Mouse (Mus musculus) embryonic facial prominence, embryonic 15.5 days (tissue): ENCODE measurements around the gene Gstm5. TPM values are rescaled to one million over a fixed set of nuclear protein-coding genes. Genes with fewer than 3 reads are reported as not detected.
A peak's percentile ranks its signal among the peaks of the same experiment; 100 is the strongest.

Source experiments
- ATAC-seq: fragments of 200-750 bp; cut with Nextera tagmentation; 2 replicates; pipeline ENCODE4 v1.8.0; 2017; ENCODE audit warnings: low read depth, moderate TSS enrichment; ENCODE audit not compliant: insufficient number of reproducible peaks, low FRiP score, low TSS enrichment
- H3K27ac ChIP-seq: fragments of 300-500 bp; sonication (generic); replicated peaks from 2 replicates; pipeline ENCODE4 v1.5.1; 2015; ENCODE audit warnings: mild to moderate bottlenecking, inconsistent platforms
- H3K27me3 ChIP-seq: fragments of 300-500 bp; sonication (generic); 2 replicates; pipeline ENCODE4 v1.6.1; 2015; ENCODE audit warnings: inconsistent platforms
- H3K36me3 ChIP-seq: fragments of 300-500 bp; sonication (generic); 2 replicates; pipeline ENCODE4 v1.6.1; 2015; ENCODE audit warnings: mild to moderate bottlenecking, inconsistent platforms
- H3K4me1 ChIP-seq: fragments of 300-500 bp; sonication (generic); 2 replicates; pipeline ENCODE4 v1.6.1; 2015; ENCODE audit warnings: inconsistent platforms
- H3K4me2 ChIP-seq: fragments of 300-500 bp; sonication (generic); replicated peaks from 2 replicates; pipeline ENCODE4 v1.6.1; 2015; ENCODE audit warnings: mild to moderate bottlenecking, inconsistent platforms
- H3K4me3 ChIP-seq: fragments of 300-500 bp; sonication (generic); replicated peaks from 2 replicates; pipeline ENCODE4 v1.5.1; 2015; ENCODE audit warnings: mild to moderate bottlenecking, inconsistent platforms
- H3K9ac ChIP-seq: fragments of 300-500 bp; sonication (generic); 2 replicates; pipeline ENCODE4 v1.6.1; 2015; ENCODE audit warnings: inconsistent platforms
- H3K9me3 ChIP-seq: fragments of 300-500 bp; sonication (generic); replicated peaks from 2 replicates; pipeline ENCODE4 v1.6.1; 2016; ENCODE audit warnings: inconsistent platforms
- whole genome bisulfite sequencing: fragments of 180-500 bp; shearing (Covaris S2); methylation state at CpG from one replicate; pipeline ENCODE4 v1.1.7; 2015; 5-methylcytosine and 5-hydroxymethylcytosine counted together
- polyA plus RNA-seq: library from polyadenylated mRNA; unstranded; fragments of >200 nt; fragmentation: Nextera tagmentation; extraction: Ambion mirVana; gene quantifications from 2 replicates; pipeline ENCODE4 v1.2.1, GENCODE M21; 2015

Gene Gstm5
- polyA plus RNA-seq, 1 experiment from 2014 or later = 231 TPM

GRCm38 (mm10) chr3:107935888-107936287 lies 40.3 kb downstream of the Gstm5 start:
- 64% methylated on average over 3 of the region's 3 CpGs for WGBS
- no peaks in the 10 kb centered on the region for H3K9me3 ChIP-seq
- H3K36me3 ChIP-seq = no peaks in the 10 kb centered on the region
- no peaks in the 10 kb centered on the region for H3K27me3 ChIP-seq
- peaks cover 11% of the 10 kb centered on the region; the same call in 1 of the 2 replicates for H3K4me1 ChIP-seq
- H3K27ac ChIP-seq = no peak overlapping the region
- ATAC-seq = no peak
- no peak overlapping the region for H3K4me3 ChIP-seq
- no peak overlapping the region for H3K4me2 ChIP-seq
- no peak overlapping the region for H3K9ac ChIP-seq

GRCm38 (mm10) chr3:107939403-107939802 lies 43.8 kb downstream of the Gstm5 start:
- no peaks in the 10 kb centered on the region for H3K9me3 ChIP-seq
- H3K4me3 ChIP-seq = no peak overlapping the region
- H3K27ac ChIP-seq = no peak overlapping the region
- H3K4me1 ChIP-seq = peaks cover 5% of the 10 kb centered on the region; the same call in 1 of the 2 replicates
- ATAC-seq = peak; percentile 51; the same call in 1 of the 2 replicates
- WGBS = 36% methylated on average over 3 of the region's 3 CpGs
- H3K4me2 ChIP-seq = no peak overlapping the region
- no peaks in the 10 kb centered on the region for H3K27me3 ChIP-seq
- no peak overlapping the region for H3K9ac ChIP-seq
- H3K36me3 ChIP-seq = no peaks in the 10 kb centered on the region

DNA sequence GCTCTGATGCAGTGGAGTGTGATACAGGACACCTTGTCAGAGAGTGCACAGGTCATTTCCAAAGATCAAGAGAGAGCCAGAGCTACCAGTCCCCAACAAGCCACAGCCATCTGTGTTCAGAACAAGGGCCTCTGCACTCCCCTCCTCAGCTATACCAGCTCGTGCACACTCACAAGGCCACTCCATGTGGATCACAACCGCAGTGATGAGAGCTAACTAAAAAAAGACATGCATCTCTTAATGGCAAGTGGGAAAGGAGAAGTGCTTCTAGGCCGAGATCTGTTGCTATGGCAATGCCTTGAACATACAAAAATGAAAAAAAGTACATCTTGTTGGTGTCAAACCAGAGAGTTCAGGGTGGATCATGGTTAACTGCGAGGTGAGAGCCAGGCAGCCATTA lies 44.2 kb downstream of the Gstm5 start:
- no peaks in the 10 kb centered on the region for H3K27me3 ChIP-seq
- WGBS = 77% methylated on average over 4 of the region's 4 CpGs
- ATAC-seq = no peak
- no peaks in the 10 kb centered on the region for H3K36me3 ChIP-seq
- no peak overlapping the region for H3K4me3 ChIP-seq
- H3K9me3 ChIP-seq = no peaks in the 10 kb centered on the region
- H3K9ac ChIP-seq = no peak overlapping the region
- no peak overlapping the region for H3K4me2 ChIP-seq
- peaks cover 5% of the 10 kb centered on the region; the same call in 1 of the 2 replicates for H3K4me1 ChIP-seq
- no peak overlapping the region for H3K27ac ChIP-seq

DNA sequence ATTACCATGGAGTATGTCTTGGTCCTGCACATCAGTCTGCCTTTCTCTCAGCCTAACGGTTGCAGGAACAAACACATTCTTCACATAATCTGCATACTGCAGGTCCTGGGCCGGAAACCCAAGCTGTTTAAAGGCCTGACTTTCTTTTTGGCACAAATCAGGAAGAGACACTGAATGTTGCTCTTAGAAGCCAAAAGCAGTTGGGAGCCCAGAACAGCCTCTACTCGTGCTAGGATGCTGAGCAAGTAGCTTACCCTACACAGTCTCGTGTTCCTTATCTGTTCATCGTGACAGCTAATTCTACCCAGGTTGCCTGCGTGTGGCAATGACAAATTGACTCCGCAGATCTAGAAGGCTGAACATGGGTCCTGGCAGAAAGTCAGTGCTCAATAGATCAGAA lies 44.9 kb downstream of the Gstm5 start:
- Histone ChIP-seq H3K36me3 (no peaks in the 10 kb centered on the region), H3K9ac (no peak overlapping the region), H3K27me3 (no peaks in the 10 kb centered on the region), H3K4me2 (no peak overlapping the region), H3K4me1 (peaks cover 5% of the 10 kb centered on the region; the same call in 1 of the 2 replicates), H3K9me3 (no peaks in the 10 kb centered on the region), H3K4me3 (no peak overlapping the region), H3K27ac (no peak overlapping the region)
- ATAC-seq = no peak
- 65% methylated on average over 7 of the region's 7 CpGs for WGBS

DNA sequence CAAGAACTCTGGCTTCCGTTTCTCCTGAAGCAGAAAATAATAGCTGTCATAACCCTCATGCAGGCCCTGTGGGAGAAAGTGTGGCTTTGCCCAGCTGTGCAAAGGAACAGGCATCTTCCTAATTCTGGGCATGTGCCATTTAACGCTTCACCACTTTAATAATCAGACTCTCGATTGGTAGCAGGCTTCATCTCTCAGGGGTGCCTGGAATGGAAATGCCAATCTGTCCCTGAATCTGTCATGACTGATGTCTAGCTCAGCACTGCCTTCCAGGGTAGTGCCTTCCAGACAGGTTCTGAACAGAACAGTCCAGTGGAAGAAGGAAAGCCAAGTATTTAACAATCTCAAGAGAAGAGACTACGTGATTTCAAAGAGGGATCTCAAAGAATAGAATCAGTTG lies 45.6 kb downstream of the Gstm5 start:
- ATAC-seq = no peak
- Histone ChIP-seq H3K27ac (no peak overlapping the region), H3K4me1 (peaks cover 5% of the 10 kb centered on the region; the same call in 1 of the 2 replicates), H3K36me3 (no peaks in the 10 kb centered on the region), H3K9me3 (no peaks in the 10 kb centered on the region), H3K9ac (no peak overlapping the region), H3K4me3 (no peak overlapping the region), H3K4me2 (no peak overlapping the region), H3K27me3 (no peaks in the 10 kb centered on the region)
- 66% methylated on average over 4 of the region's 4 CpGs for WGBS

- Histone ChIP-seq H3K9me3 (no peaks in the 10 kb centered on the region), H3K36me3 (no peaks in the 10 kb centered on the region), H3K27me3 (no peaks in the 10 kb centered on the region), H3K4me2 (peak within 1 kb of the TSS; percentile 41), H3K9ac (no peak within 1 kb of the TSS), H3K27ac (no peak within 1 kb of the TSS), H3K4me3 (peak within 1 kb of the TSS; percentile 28), H3K4me1 (peaks cover 5% of the 10 kb centered on the region; the same call in 1 of the 2 replicates)
- no peak for ATAC-seq
- WGBS = 16% methylated on average over 20 of the region's 20 CpGs
Measured at GRCm38 (mm10) chr3:107943239-107943990, 47.8 kb downstream of the Gstm5 start, which contains the start of gene Gstm6. Gene Gstm6, minus strand, starts transcription at chr3:107943749.

DNA sequence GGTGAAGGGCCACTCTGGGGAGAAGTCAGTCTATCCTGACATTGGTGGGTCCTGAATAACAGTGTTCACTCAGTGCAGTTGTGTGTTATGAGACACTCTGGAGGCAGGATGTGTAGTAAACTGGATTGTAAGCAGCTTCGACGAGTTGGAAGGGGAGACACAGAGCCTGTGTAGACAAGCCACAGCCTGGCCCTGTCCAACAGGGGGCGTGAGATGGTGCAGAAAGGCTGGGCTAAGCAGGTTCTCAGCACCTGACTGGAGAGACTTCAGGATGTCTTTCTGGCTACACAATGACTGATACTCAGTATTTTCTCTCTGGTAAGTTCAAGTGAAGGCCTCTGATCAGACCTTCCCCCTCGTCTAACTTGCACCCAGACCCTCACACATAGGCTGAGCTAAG lies 50.1 kb downstream of the Gstm5 start:
- no peak overlapping the region for H3K4me3 ChIP-seq
- H3K9me3 ChIP-seq = no peaks in the 10 kb centered on the region
- no peak overlapping the region for H3K4me2 ChIP-seq
- H3K27ac ChIP-seq = no peak overlapping the region
- H3K27me3 ChIP-seq = no peaks in the 10 kb centered on the region
- ATAC-seq = no peak
- H3K36me3 ChIP-seq = no peaks in the 10 kb centered on the region
- no peak overlapping the region for H3K9ac ChIP-seq
- peaks cover 5% of the 10 kb centered on the region; the same call in 1 of the 2 replicates for H3K4me1 ChIP-seq
- WGBS = 46% methylated on average over 4 of the region's 4 CpGs

Other genes with a start within 250 kb of the Gstm5 start
- gene Ahcyl1, start 199.3 kb upstream of the Gstm5 start, polyA plus RNA-seq = 81.1 and 85.2 TPM in 2 replicates
- 18.0 and 18.5 TPM in 2 replicates for gene Csf1, start 135.4 kb upstream of the Gstm5 start, polyA plus RNA-seq
- not detected in 2 replicates for gene Eps8l3, start 18.6 kb upstream of the Gstm5 start, polyA plus RNA-seq
- gene Gstm7, start 36.0 kb downstream of the Gstm5 start, polyA plus RNA-seq = 13.7 and 14.4 TPM in 2 replicates
- 6.6 and 6.7 TPM in 2 replicates for gene Gstm6, start 47.9 kb downstream of the Gstm5 start, polyA plus RNA-seq
- not detected in 2 replicates for gene Gstm3, start 73.5 kb downstream of the Gstm5 start, polyA plus RNA-seq
- gene Gstm2, start 90.6 kb downstream of the Gstm5 start, polyA plus RNA-seq = 60.2 and 73.5 TPM in 2 replicates
- gene Gstm1, start 122.2 kb downstream of the Gstm5 start, polyA plus RNA-seq = 178 and 220 TPM in 2 replicates
- gene Gstm4, start 149.1 kb downstream of the Gstm5 start, polyA plus RNA-seq = 12.7 and 15.3 TPM in 2 replicates
- gene Ampd2, start 190.8 kb downstream of the Gstm5 start, polyA plus RNA-seq = 44.3 and 44.9 TPM in 2 replicates
- 0.39 and 0.61 TPM in 2 replicates for gene Gnat2, start 197.0 kb downstream of the Gstm5 start, polyA plus RNA-seq